Mouse (Mus musculus) inflammation-experienced regulatory T-cells, adult 6 months (primary cell): ENCODE measurements around the gene Hmg20b. TPM values are rescaled to one million over a fixed set of nuclear protein-coding genes. Genes with fewer than 3 reads are reported as not detected.

Experiments
- ATAC-seq: one replicate; pipeline ENCODE4 v1.8.0; 2017
- polyA plus RNA-seq, 3 experiments: library from polyadenylated mRNA; unstranded; fragments of 100-300 nt; shearing (Covaris generic); gene quantifications; one replicate each; pipeline ENCODE4 v1.2.1; 2017

Gene Hmg20b
- polyA plus RNA-seq, 3 experiments from 2014 or later = 17.1 to 20.4 (median 17.8) TPM

- no peak for ATAC-seq
These were observed 4.6 kb upstream of the Hmg20b start for GRCm38 (mm10) chr10:81354738-81355477.

GRCm38 (mm10) chr10:81351678-81352291 lies 1.5 kb upstream of the Hmg20b start:
- ATAC-seq = no peak

- no peak for ATAC-seq
These were observed 324 bp downstream of the Hmg20b start for GRCm38 (mm10) chr10:81349961-81350350.

- no peak for ATAC-seq
These were observed 1.1 kb downstream of the Hmg20b start for GRCm38 (mm10) chr10:81349146-81349545.

GRCm38 (mm10) chr10:81346453-81347067 lies 3.7 kb downstream of the Hmg20b start:
- ATAC-seq = no peak

GRCm38 (mm10) chr10:81345162-81345534 lies 5.1 kb downstream of the Hmg20b start:
- no peak for ATAC-seq

GRCm38 (mm10) chr10:81344421-81345161 lies 5.7 kb downstream of the Hmg20b start:
- peak; percentile 41 for ATAC-seq

GRCm38 (mm10) chr10:81342686-81343505 lies 7.4 kb downstream of the Hmg20b start, which contains the start of gene Gipc3:
TSS of gene Gipc3 (minus strand) at chr10:81343266.
- ATAC-seq = peak; percentile 33

- ATAC-seq = peak; percentile 49
These were observed 8.8 kb downstream of the Hmg20b start for GRCm38 (mm10) chr10:81341333-81341949.

- no peak for ATAC-seq
These were observed 9.5 kb downstream of the Hmg20b start for GRCm38 (mm10) chr10:81340551-81341332.

GRCm38 (mm10) chr10:81336558-81336957 lies 13.7 kb downstream of the Hmg20b start:
- no peak for ATAC-seq

GRCm38 (mm10) chr10:81335393-81336340 lies 14.6 kb downstream of the Hmg20b start:
- ATAC-seq = no peak

- ATAC-seq = no peak
These were observed 16.0 kb downstream of the Hmg20b start for GRCm38 (mm10) chr10:81334324-81334723.

GRCm38 (mm10) chr10:81332277-81332676 lies 18.0 kb downstream of the Hmg20b start:
- no peak for ATAC-seq

GRCm38 (mm10) chr10:81330007-81330406 lies 20.3 kb downstream of the Hmg20b start:
- ATAC-seq = no peak

GRCm38 (mm10) chr10:81329194-81329975 lies 20.9 kb downstream of the Hmg20b start:
- ATAC-seq = peak; percentile 79

GRCm38 (mm10) chr10:81328386-81328785 lies 21.9 kb downstream of the Hmg20b start, which contains the start of gene Tbxa2r:
TSS of gene Tbxa2r (plus strand) at chr10:81328731.
- peak; percentile 66 for ATAC-seq

- no peak for ATAC-seq
These were observed 22.3 kb downstream of the Hmg20b start for GRCm38 (mm10) chr10:81327959-81328358.

GRCm38 (mm10) chr10:81326858-81327257 lies 23.4 kb downstream of the Hmg20b start:
- no peak for ATAC-seq
